Mouse (Mus musculus) embryo, embryonic 11.5 days (tissue): ENCODE results near the gene Rxfp4.
A peak's percentile ranks its signal among the peaks of the same experiment; 100 is the strongest.
"Not testable (repeated sequence)": the region's sequence is repeated elsewhere in the genome, so short reads cannot be mapped to it uniquely, and the experiment has no call there.

ENCODE experiments used
- DNase-seq: peaks from one replicate; pipeline ENCODE4 v3.0.0-alpha.2; 2012; ENCODE audit warnings: low read depth, low spot score

Gene Rxfp4

DNA sequence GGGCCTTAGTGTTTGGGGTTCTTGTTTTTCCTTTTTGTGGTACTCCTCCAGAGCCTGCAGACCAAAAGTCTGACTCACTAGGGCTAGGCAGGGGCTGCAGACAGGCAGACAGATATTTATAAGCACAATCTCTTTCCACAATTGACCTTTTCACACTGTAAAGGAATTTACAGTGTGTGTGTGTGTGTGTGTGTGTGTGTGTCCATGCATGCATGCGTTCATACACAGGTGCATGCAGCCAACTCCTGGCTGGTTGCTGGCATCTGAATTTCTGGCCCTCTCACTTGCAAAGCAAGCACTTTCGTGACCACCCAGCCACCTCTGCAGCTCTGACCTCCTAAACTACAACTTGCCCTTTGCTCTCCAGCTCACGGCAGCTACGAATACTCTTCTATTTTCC is 43.9 kb downstream of the Rxfp4 start:
- DNase-seq, result no peak

- no peak for DNase-seq
Observed at GRCm38 (mm10) chr3:88607758-88608138, 45.2 kb downstream of the Rxfp4 start.

DNA sequence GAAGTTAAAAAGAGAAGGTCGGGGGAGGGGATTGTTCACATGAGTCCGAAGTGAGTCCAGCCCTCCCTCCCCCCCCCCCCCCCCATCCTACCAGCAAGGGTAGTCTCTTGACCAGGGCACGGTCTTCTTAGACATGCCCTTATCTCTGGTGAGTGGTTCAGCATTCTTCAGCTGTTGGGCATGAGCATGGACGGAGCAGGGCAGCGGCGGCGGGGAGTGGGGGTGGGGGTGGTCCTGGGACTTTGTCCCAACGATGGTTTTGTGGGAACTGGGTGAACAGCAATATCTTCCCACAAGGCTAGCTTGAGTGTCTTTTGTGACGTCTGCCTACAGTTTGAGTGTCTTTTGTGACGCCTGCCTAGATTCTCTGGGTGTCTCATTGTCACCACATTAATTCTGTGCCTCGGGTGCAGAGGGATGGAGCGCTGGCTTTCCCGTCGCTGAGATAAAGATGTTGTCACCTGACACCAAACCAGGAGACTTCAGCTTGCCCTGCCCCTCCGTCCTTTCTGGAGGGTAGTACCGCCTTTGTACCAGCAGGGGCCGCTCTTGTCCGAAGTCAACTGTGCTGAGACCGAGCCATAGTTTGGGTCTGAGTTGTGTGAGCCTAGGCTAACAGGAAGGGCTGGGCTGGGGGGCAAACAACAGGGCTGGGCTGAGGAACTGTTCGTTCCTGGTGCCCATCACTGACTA is 45.7 kb downstream of the Rxfp4 start:
- peak; percentile 83 for DNase-seq

DNA sequence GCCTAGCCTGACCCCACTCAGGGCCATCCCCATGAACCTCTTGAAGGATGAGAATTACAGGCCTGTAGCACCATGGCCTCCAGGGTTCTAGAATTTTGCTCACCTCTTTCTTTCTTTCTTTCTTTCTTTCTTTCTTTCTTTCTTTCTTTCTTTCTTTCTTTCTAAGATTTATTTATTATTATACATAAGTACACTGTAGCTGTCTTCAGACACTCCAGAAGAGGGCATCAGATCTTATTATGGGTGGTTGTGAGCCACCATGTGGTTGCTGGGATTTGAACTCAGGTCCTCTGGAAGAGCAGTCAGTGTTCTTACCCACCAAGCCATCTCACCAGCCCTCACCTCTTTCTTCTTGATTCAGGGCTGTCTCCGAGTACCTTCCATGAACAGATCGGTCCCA is 47.3 kb downstream of the Rxfp4 start, which contains the start of gene Arhgef2:
Arhgef2 (plus strand) TSS at position 301 of the 400 bp plus-strand sequence.
- DNase-seq, result not testable (repeated sequence)

- DNase-seq, result no peak
Observed at GRCm38 (mm10) chr3:88604863-88605262, 48.1 kb downstream of the Rxfp4 start.

DNA sequence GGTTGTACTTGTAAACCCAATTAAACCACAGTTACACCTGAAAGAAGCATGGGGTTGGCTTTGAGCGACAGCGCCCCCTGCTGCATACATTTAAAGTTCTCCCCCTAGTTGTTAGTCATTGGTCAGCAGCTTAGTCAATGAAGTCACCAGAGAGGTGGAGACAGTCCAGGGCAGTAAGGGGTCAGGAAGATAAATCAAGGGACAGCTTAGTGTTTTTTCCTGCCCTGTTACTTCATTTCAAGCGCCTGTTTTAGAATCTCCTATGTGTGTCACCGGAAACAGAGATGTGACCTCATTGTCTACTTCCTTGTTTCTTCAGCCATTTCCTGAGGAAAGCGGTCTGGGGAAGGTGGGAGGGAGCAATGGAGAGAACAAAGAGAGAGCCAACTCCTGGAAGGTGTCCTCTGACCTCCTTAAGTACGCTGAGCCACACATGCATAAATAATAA is 49.2 kb downstream of the Rxfp4 start:
- DNase-seq, result no peak

GRCm38 (mm10) chr3:88602466-88602865 is 50.5 kb downstream of the Rxfp4 start:
- DNase-seq, result no peak
